Mouse (Mus musculus) thymus, adult 2 months (tissue): Measurements from ENCODE around the gene Itgb4.

Experiments
- CTCF ChIP-seq: fragments of 200-500 bp; IDR thresholded peaks from 2 replicates; pipeline ENCODE4 v1.5.1; 2012; ENCODE audit warnings: mild to moderate bottlenecking, control low read depth, low read length, moderate library complexity, borderline replicate concordance; ENCODE audit not compliant: control insufficient read depth, poor library complexity, insufficient read depth; ENCODE audit errors: extremely low read depth
- POLR2A ChIP-seq: fragments of 200-500 bp; IDR thresholded peaks from 2 replicates; pipeline ENCODE4 v1.6.1; 2012; ENCODE audit warnings: mild to moderate bottlenecking, low read length, control low read depth, moderate library complexity; ENCODE audit not compliant: control insufficient read depth, poor library complexity, insufficient read depth; ENCODE audit errors: extremely low read depth

GRCm38 (mm10) chr11:115970006-115970673 lies 4.4 kb upstream of the Itgb4 start:
- TF ChIP-seq POLR2A (no peak), CTCF (no peak)
